ENCODE assay signal across 18 mouse cellular contexts in genomic region chr4:57048566-57048965, GRCm38 (mm10). TPM values are rescaled to one million over a fixed set of nuclear protein-coding genes. Genes with fewer than 3 reads are reported as not detected.
A peak's percentile ranks its signal among the peaks of the same experiment; 100 is the strongest.
DNase-seq lines count a peak whose midpoint lies in the region; ATAC-seq lines count a peak whose summit lies in the region.
"Had no signal": no experiment of that assay in that cellular context is flagged by ENCODE, and none has a peak within 500 bp of the region (broad histone marks: within the 10 kb centered on the region; RNA-seq: fewer than 3 reads in every experiment).

No protein-coding gene starts in this region.

- 0 out of 2 replicates have a peak overlapping the region, but pooled peaks have one; percentile 2 for H3K27ac ChIP-seq in forebrain, embryonic 13.5 days
- no peak overlapping the region for H3K27ac ChIP-seq in forebrain, embryonic 15.5 days (replicated peaks)
- no peak overlapping the region for H3K27ac ChIP-seq in midbrain, embryonic 11.5 days (ENCODE audit: low read depth, low read length)
- H3K27ac ChIP-seq: kidney, embryonic 15.5 days; limb, embryonic 15.5 days; neural tube, embryonic 12.5 days; stomach, embryonic 15.5 days had no signal

- H3K27me3 ChIP-seq in forebrain, embryonic 13.5 days, result no peaks in the 10 kb centered on the region
- H3K27me3 ChIP-seq in forebrain, embryonic 15.5 days, result no peaks in the 10 kb centered on the region
- no peaks in the 10 kb centered on the region for H3K27me3 ChIP-seq in midbrain, embryonic 11.5 days (ENCODE audit: control insufficient read depth, insufficient read depth, low read length)
- H3K27me3 ChIP-seq: heart, embryonic 12.5 days; kidney, embryonic 15.5 days; limb, embryonic 15.5 days; neural tube, embryonic 12.5 days; stomach, embryonic 15.5 days had no signal

- 40% methylated on average over 6 of the region's 6 CpGs for WGBS in forebrain, embryonic 13.5 days
- WGBS in forebrain, embryonic 15.5 days, result 27% methylated on average over 6 of the region's 6 CpGs
- 72% methylated on average over 6 of the region's 6 CpGs for WGBS in midbrain, embryonic 11.5 days

- H3K9me3 ChIP-seq in forebrain, embryonic 13.5 days (replicated peaks), result no peaks in the 10 kb centered on the region
- H3K9me3 ChIP-seq in forebrain, embryonic 15.5 days, result no peaks in the 10 kb centered on the region
- no peaks in the 10 kb centered on the region for H3K9me3 ChIP-seq in midbrain, embryonic 11.5 days (ENCODE audit: control insufficient read depth, low read length)
- H3K9me3 ChIP-seq: kidney, embryonic 15.5 days; limb, embryonic 15.5 days; neural tube, embryonic 12.5 days; stomach, embryonic 15.5 days had no signal

- no peaks in the 10 kb centered on the region for H3K36me3 ChIP-seq in forebrain, embryonic 13.5 days (ENCODE audit: poor library complexity, severe bottlenecking)
- H3K36me3 ChIP-seq in forebrain, embryonic 15.5 days, result no peaks in the 10 kb centered on the region
- no peaks in the 10 kb centered on the region for H3K36me3 ChIP-seq in midbrain, embryonic 11.5 days (ENCODE audit: control insufficient read depth, insufficient read depth, low read length)
- H3K36me3 ChIP-seq: heart, embryonic 12.5 days; kidney, embryonic 15.5 days; limb, embryonic 15.5 days; neural tube, embryonic 12.5 days; stomach, embryonic 15.5 days had no signal

- no peak overlapping the region for H3K9ac ChIP-seq in forebrain, embryonic 13.5 days
- no peak overlapping the region for H3K9ac ChIP-seq in forebrain, embryonic 15.5 days (replicated peaks)
- no peak overlapping the region for H3K9ac ChIP-seq in midbrain, embryonic 11.5 days (ENCODE audit: low read length)
- H3K9ac ChIP-seq: heart, embryonic 12.5 days; kidney, embryonic 15.5 days; limb, embryonic 15.5 days; lung, embryonic 14.5 days; neural tube, embryonic 12.5 days; stomach, embryonic 15.5 days had no signal

- DNase-seq in layer of hippocampus, adult 11-12 months (ENCODE audit: low spot score), result peak; percentile 23
- no peak for DNase-seq in layer of hippocampus, adult 8-10 months (ENCODE audit: low spot score in 2 of 2)
- DNase-seq in cerebellum, adult 11-12 months, result peak; percentile 62
- peak; percentile 70 for DNase-seq in cerebellum, adult 9-10 months
- DNase-seq in urinary bladder, postnatal 25 days (ENCODE audit: low spot score), result no peak
- DNase-seq in midbrain, embryonic 11.5 days (ENCODE audit: low spot score, missing footprints), result no peak
- DNase-seq: heart, postnatal 36 days; layer of hippocampus, adult 9-11 months; lung, embryonic 14.5 days had no signal

- no peak overlapping the region for H3K4me2 ChIP-seq in forebrain, embryonic 13.5 days
- H3K4me2 ChIP-seq in forebrain, embryonic 15.5 days (replicated peaks), result no peak overlapping the region
- no peak overlapping the region for H3K4me2 ChIP-seq in midbrain, embryonic 11.5 days
- H3K4me2 ChIP-seq: heart, embryonic 12.5 days; kidney, embryonic 15.5 days; limb, embryonic 15.5 days; lung, embryonic 14.5 days; neural tube, embryonic 12.5 days; stomach, embryonic 15.5 days had no signal

- ATAC-seq in forebrain, embryonic 13.5 days, result no peak
- no peak for ATAC-seq in forebrain, embryonic 15.5 days (replicated peaks)
- no peak for ATAC-seq in midbrain, embryonic 11.5 days (ENCODE audit: low FRiP score)

- no peak overlapping the region for H3K4me3 ChIP-seq in forebrain, embryonic 13.5 days
- H3K4me3 ChIP-seq in forebrain, embryonic 15.5 days, result no peak overlapping the region
- no peak overlapping the region for H3K4me3 ChIP-seq in midbrain, embryonic 11.5 days (ENCODE audit: low read depth, low read length)
- H3K4me3 ChIP-seq: heart, embryonic 12.5 days; kidney, embryonic 15.5 days; limb, embryonic 15.5 days; neural tube, embryonic 12.5 days; stomach, embryonic 15.5 days had no signal

- H3K4me1 ChIP-seq in forebrain, embryonic 13.5 days, result peaks cover 37% of the 10 kb centered on the region
- H3K4me1 ChIP-seq in forebrain, embryonic 15.5 days, result peaks cover 20% of the 10 kb centered on the region
- peaks cover 3% of the 10 kb centered on the region; the same call in 1 of the 2 replicates for H3K4me1 ChIP-seq in midbrain, embryonic 11.5 days (ENCODE audit: control insufficient read depth, insufficient read depth, low read length)
- H3K4me1 ChIP-seq: kidney, embryonic 15.5 days; limb, embryonic 15.5 days; neural tube, embryonic 12.5 days; stomach, embryonic 15.5 days had no signal

RNA-seq across cellular contexts. Expression of gene Frrs1l, which starts 58.4 kb away (rescaled TPM):
- 10.9 and 11.6 TPM in 2 replicates for polyA plus RNA-seq in forebrain, embryonic 13.5 days (2015; fragmentation: Nextera tagmentation; extraction: Ambion mirVana)
- 20.3 and 23.5 TPM in 2 replicates for polyA plus RNA-seq in forebrain, embryonic 15.5 days (2015; fragmentation: Nextera tagmentation; extraction: Ambion mirVana)
- 100 to 1,000 TPM; 179 to 224 (median 205) TPM for total RNA-seq in layer of hippocampus, adult 8-10 months (2022)
- polyA plus RNA-seq in midbrain, embryonic 11.5 days (2014; fragmentation: Nextera tagmentation; extraction: Ambion mirVana), result 6.2 and 6.4 TPM in 2 replicates
- total RNA-seq: megakaryocyte progenitor cell, adult 5-6 weeks had no signal
- polyA plus RNA-seq: gonadal fat pad, adult 2 months had no signal

Comparison
In these comparisons a context has a peak if more than half of its experiments do, and no peak if none do; other contexts are left out.
1. DNase-seq: peak in layer of hippocampus, adult 11-12 months (single experiment), cerebellum, adult 11-12 months (single experiment) and cerebellum, adult 9-10 months (single experiment); none in layer of hippocampus, adult 8-10 months (0 of 2), urinary bladder, postnatal 25 days (single experiment) and midbrain, embryonic 11.5 days (single experiment).